Mouse (Mus musculus) ES-E14 (cell line): ENCODE measurements at regions not wholly inside any gene's neighbourhood (a gene's known extent, or its start where the extent isn't known, plus 50 kb on each side); places are given as distances from the start of the nearest gene placed in this dataset.
"Not testable (repeated sequence)": the region's sequence is repeated elsewhere in the genome, so short reads cannot be mapped to it uniquely, and the experiment has no call there.

Experiments used
- CHD2 ChIP-seq: IDR thresholded peaks from 2 replicates; pipeline ENCODE4 v1.6.1; 2014; ENCODE audit warnings: mild to moderate bottlenecking, low read depth, low read length, inconsistent platforms
- HCFC1 ChIP-seq: IDR thresholded peaks from 2 replicates; pipeline ENCODE4 v1.6.1; 2012; ENCODE audit warnings: low read length, inconsistent platforms, borderline replicate concordance; ENCODE audit not compliant: insufficient read depth

- TF ChIP-seq CHD2, HCFC1: not testable (repeated sequence)
Measured at GRCm38 (mm10) chr6:67683105-67683504, 147.5 kb upstream of the Tacstd2 start.
